Mouse (Mus musculus) olfactory bulb, adult 2 months (tissue): Measurements from ENCODE around the gene Ntn1. TPM values are rescaled to one million over a fixed set of nuclear protein-coding genes. Genes with fewer than 3 reads are reported as not detected.

Experiments used
- H3K27ac ChIP-seq: fragments of 200-500 bp; 2 replicates; pipeline ENCODE4 v1.5.1; 2012; ENCODE audit warnings: low read depth, low read length; ENCODE audit not compliant: insufficient read depth
- H3K4me1 ChIP-seq: fragments of 200-500 bp; 2 replicates; pipeline ENCODE4 v1.6.1; 2012; ENCODE audit warnings: low read length; ENCODE audit not compliant: control insufficient read depth, insufficient read depth
- H3K4me3 ChIP-seq: fragments of 200-500 bp; 2 replicates; pipeline ENCODE4 v1.5.1; 2012; ENCODE audit warnings: mild to moderate bottlenecking, low read depth, low read length, moderate library complexity; ENCODE audit not compliant: insufficient read depth
- CTCF ChIP-seq: fragments of 200-500 bp; IDR thresholded peaks from 2 replicates; pipeline ENCODE4 v1.5.1; 2012; ENCODE audit warnings: low read depth, mild to moderate bottlenecking, low read length, moderate library complexity; ENCODE audit not compliant: insufficient read depth
- POLR2A ChIP-seq: fragments of 200-500 bp; IDR thresholded peaks from 2 replicates; pipeline ENCODE4 v1.6.1; 2012; ENCODE audit warnings: mild to moderate bottlenecking, low read depth, low read length, moderate library complexity; ENCODE audit not compliant: insufficient read depth
- WGBS: fragments of 180-500 bp; shearing (Covaris S2); methylation state at CpG from one replicate; pipeline ENCODE4 v1.1.7; 2018; 5-methylcytosine and 5-hydroxymethylcytosine counted together
- polyA plus RNA-seq: library from polyadenylated mRNA; stranded (reverse); fragments of >200 nt; gene quantifications from 2 replicates; pipeline ENCODE4 v1.2.4, GENCODE M21; 2012; ENCODE audit warnings: low replicate concordance; ENCODE audit not compliant: missing spikeins, insufficient read depth, insufficient read length

Gene Ntn1
- polyA plus RNA-seq, 1 experiment: not detected

DNA sequence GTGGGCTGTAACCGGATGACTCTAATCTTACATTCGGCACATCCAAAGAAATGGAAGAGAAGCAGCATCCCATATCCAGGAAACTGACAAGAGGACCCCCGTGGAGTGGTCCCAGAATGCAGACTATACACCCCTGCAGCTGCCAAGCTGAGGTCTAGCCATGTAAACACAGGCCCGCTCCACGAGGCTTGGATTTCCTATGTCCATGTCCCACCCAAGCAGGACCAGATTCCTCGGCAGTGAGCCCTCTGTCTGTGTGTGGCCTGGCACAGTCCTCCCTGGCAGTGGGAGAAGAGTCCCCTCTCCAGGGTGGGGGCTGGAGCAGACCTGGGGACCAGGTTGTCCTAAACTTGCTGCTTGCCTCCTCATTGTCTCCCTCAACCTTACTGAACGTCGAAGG, 213.4 kb downstream of the Ntn1 start:
- TF ChIP-seq CTCF (no peak), POLR2A (no peak)
- H3K4me1 ChIP-seq: peaks cover 6% of the 10 kb centered on the region; the same call in 1 of the 2 replicates
- 83% methylated on average over 8 of the region's 8 CpGs for WGBS
- no peak overlapping the region for H3K27ac ChIP-seq
- no peak overlapping the region for H3K4me3 ChIP-seq

- Histone ChIP-seq H3K4me1 (peaks cover 6% of the 10 kb centered on the region; the same call in 1 of the 2 replicates), H3K4me3 (no peak overlapping the region), H3K27ac (no peak overlapping the region)
- WGBS: 90% methylated on average over 3 of the region's 3 CpGs
- TF ChIP-seq POLR2A: no peak
- TF ChIP-seq CTCF: no peak
These were observed 215.0 kb downstream of the Ntn1 start for GRCm38 (mm10) chr11:68185647-68186046.

GRCm38 (mm10) chr11:68177415-68177814, 223.2 kb downstream of the Ntn1 start:
- WGBS: 92% methylated on average over 7 of the region's 7 CpGs
- Histone ChIP-seq H3K27ac (no peak overlapping the region), H3K4me3 (no peak overlapping the region), H3K4me1 (peaks cover 2% of the 10 kb centered on the region; the same call in 1 of the 2 replicates)
- TF ChIP-seq CTCF (no peak), POLR2A (no peak)

DNA sequence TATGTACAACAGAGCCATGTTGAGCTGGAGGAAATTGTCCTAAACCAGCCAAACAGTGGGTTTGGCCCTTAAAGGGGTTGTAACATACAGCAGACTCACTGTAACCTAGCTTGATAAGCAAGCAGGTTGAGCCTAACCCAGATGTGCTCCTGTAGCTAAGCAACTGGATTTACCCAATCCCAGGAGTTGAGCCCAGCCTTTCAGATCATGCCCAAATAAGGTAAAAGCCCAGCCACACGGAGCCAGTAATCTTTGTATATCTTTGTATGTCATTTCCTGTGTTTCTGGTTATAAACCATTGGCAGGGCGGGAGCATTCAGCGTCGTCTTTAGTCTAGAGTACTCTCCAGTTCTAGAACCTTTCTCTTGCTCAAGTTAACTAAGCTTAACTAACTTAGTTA, 224.1 kb downstream of the Ntn1 start:
- H3K4me3 ChIP-seq: no peak overlapping the region
- peaks cover 2% of the 10 kb centered on the region; the same call in 1 of the 2 replicates for H3K4me1 ChIP-seq
- no peak for TF ChIP-seq CTCF
- TF ChIP-seq POLR2A: no peak
- H3K27ac ChIP-seq: no peak overlapping the region
- 84% methylated on average over 4 of the region's 4 CpGs for WGBS

GRCm38 (mm10) chr11:68172648-68173045, 228.0 kb downstream of the Ntn1 start:
- no peak for TF ChIP-seq POLR2A
- no peak for TF ChIP-seq CTCF
- no peak overlapping the region for H3K4me3 ChIP-seq
- WGBS: 75% methylated on average over 4 of the region's 4 CpGs
- peaks cover 2% of the 10 kb centered on the region; the same call in 1 of the 2 replicates for H3K4me1 ChIP-seq
- H3K27ac ChIP-seq: no peak overlapping the region

- TF ChIP-seq POLR2A (no peak), CTCF (no peak)
- H3K27ac ChIP-seq: no peak overlapping the region
- H3K4me3 ChIP-seq: no peak overlapping the region
- WGBS: 92% methylated on average over 7 of the region's 7 CpGs
- H3K4me1 ChIP-seq: peaks cover 2% of the 10 kb centered on the region; the same call in 1 of the 2 replicates
These were observed 228.5 kb downstream of the Ntn1 start for GRCm38 (mm10) chr11:68171973-68172647.

DNA sequence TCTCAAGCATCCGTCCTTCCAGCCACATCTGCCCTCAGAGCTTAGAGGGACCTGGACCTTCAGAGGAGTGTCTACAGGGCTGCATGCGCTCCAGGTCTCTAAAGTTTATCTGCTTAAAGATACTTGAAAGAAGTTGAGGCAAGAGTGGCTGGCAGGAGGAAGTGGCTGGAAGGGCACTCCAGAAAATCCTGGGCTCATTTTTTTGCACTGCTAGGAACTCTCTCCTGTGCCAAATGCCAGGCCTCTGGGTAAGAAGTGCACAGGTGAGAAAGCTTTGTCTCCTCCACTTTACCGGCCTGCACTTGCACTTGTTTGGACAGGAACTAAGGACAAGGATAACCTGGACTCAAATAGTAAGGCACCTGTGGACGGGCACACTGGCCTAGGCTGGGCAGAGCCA, 232.2 kb downstream of the Ntn1 start:
- Histone ChIP-seq H3K4me1 (peaks cover 2% of the 10 kb centered on the region; the same call in 1 of the 2 replicates), H3K4me3 (no peak overlapping the region), H3K27ac (no peak overlapping the region)
- TF ChIP-seq CTCF: no peak
- TF ChIP-seq POLR2A: no peak
- 95% methylated on average over 4 of the region's 4 CpGs for WGBS

- H3K27ac ChIP-seq: no peak overlapping the region
- no peak for TF ChIP-seq CTCF
- no peak overlapping the region for H3K4me3 ChIP-seq
- 94% methylated on average over 5 of the region's 5 CpGs for WGBS
- peaks cover 5% of the 10 kb centered on the region; the same call in 1 of the 2 replicates for H3K4me1 ChIP-seq
These were observed 236.2 kb downstream of the Ntn1 start for GRCm38 (mm10) chr11:68164408-68164807.

DNA sequence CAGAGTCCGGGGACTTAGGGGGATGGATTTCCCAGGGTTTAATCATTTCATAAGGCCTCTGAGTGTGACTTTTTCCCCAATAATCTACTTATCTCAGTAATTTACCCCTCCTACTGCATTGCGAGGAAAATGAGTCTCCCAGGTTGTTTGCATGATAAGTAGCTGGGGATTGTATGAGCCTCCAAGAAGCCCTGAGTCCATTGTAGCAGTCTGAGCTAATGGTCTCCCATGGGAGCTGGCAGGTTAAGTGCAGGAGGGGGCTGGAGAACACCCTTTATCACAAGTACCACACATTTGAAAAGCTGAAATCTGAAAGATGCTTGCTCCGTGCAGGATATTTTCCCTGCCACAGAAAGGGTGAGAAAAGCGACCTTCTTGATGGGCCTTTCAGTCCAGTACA, 240.8 kb downstream of the Ntn1 start:
- WGBS: 75% methylated on average over 4 of the region's 4 CpGs
- peaks cover 5% of the 10 kb centered on the region; the same call in 1 of the 2 replicates for H3K4me1 ChIP-seq
- TF ChIP-seq CTCF (no peak), POLR2A (no peak)
- H3K27ac ChIP-seq: no peak overlapping the region
- no peak overlapping the region for H3K4me3 ChIP-seq

Other genes with a start within 250 kb of the Ntn1 start
- gene Pik3r5, start 31.3 kb upstream of the Ntn1 start, polyA plus RNA-seq: not detected in 2 replicates
- gene Pik3r6, start 102.2 kb upstream of the Ntn1 start, polyA plus RNA-seq: not detected in 2 replicates
- not detected in 2 replicates for gene Mfsd6l, start 155.4 kb upstream of the Ntn1 start, polyA plus RNA-seq
- not detected in 2 replicates for gene Ccdc42, start 186.2 kb upstream of the Ntn1 start, polyA plus RNA-seq